Mouse (Mus musculus) midbrain, embryonic 14.5 days (tissue): ENCODE results near the gene Gabbr1. TPM values are rescaled to one million over a fixed set of nuclear protein-coding genes. Genes with fewer than 3 reads are reported as not detected.

Experiments
- ATAC-seq: fragments of 200-750 bp; cut with Nextera tagmentation; 2 replicates; pipeline ENCODE4 v1.8.0; 2017; ENCODE audit warnings: moderate number of reproducible peaks, moderate library complexity; ENCODE audit not compliant: low FRiP score, low TSS enrichment
- DNase-seq: peaks from one replicate; pipeline ENCODE4 v3.0.0-alpha.2; 2015
- H3K27ac ChIP-seq: fragments of 300-500 bp; sonication (generic); replicated peaks from 2 replicates; pipeline ENCODE4 v1.5.1; 2014; ENCODE audit warnings: mild to moderate bottlenecking, low read depth, low read length, moderate library complexity
- H3K27me3 ChIP-seq: fragments of 300-500 bp; sonication (generic); 2 replicates; pipeline ENCODE4 v1.6.1; 2014; ENCODE audit warnings: low read length, control low read depth, mixed read lengths; ENCODE audit not compliant: control insufficient read depth, insufficient read depth
- H3K36me3 ChIP-seq: fragments of 300-500 bp; sonication (generic); 2 replicates; pipeline ENCODE4 v1.6.1; 2014; ENCODE audit warnings: low read length, control low read depth; ENCODE audit not compliant: control insufficient read depth, insufficient read depth
- H3K4me1 ChIP-seq: fragments of 300-500 bp; sonication (generic); 2 replicates; pipeline ENCODE4 v1.6.1; 2014; ENCODE audit warnings: mild to moderate bottlenecking, antibody characterized with exemption, low read length, control low read depth; ENCODE audit not compliant: control insufficient read depth, insufficient read depth
- H3K4me2 ChIP-seq: fragments of 300-500 bp; sonication (generic); 2 replicates; pipeline ENCODE4 v1.6.1; 2014; ENCODE audit warnings: mild to moderate bottlenecking, low read length, moderate library complexity
- H3K4me3 ChIP-seq: fragments of 300-500 bp; sonication (generic); replicated peaks from 2 replicates; pipeline ENCODE4 v1.5.1; 2014; ENCODE audit warnings: low read depth, low read length
- H3K9ac ChIP-seq: fragments of 300-500 bp; sonication (generic); replicated peaks from 2 replicates; pipeline ENCODE4 v1.6.1; 2014; ENCODE audit warnings: mild to moderate bottlenecking, low read length, moderate library complexity
- H3K9me3 ChIP-seq: fragments of 300-500 bp; sonication (generic); 2 replicates; pipeline ENCODE4 v1.6.1; 2016; ENCODE audit warnings: low read length, control low read depth, mixed read lengths; ENCODE audit not compliant: control insufficient read depth
- WGBS: fragments of 180-500 bp; shearing (Covaris S2); extraction: QIAGEN DNeasy Blood & Tissue Kit; methylation state at CpG from one replicate; pipeline ENCODE4 v1.1.7; 2014; 5-methylcytosine and 5-hydroxymethylcytosine counted together
- polyA plus RNA-seq: library from polyadenylated mRNA; unstranded; fragments of >200 nt; fragmentation: Nextera tagmentation; extraction: Ambion mirVana; gene quantifications from 2 replicates; pipeline ENCODE4 v1.2.1, GENCODE M21; 2014

Gabbr1 gene
- polyA plus RNA-seq, 1 experiment from 2014 or later = 103 TPM

- ATAC-seq (no peak), DNase-seq (no peak)
- H3K27ac ChIP-seq = no peak overlapping the region
- H3K9ac ChIP-seq = no peak overlapping the region
- H3K27me3 ChIP-seq = no peaks in the 10 kb centered on the region
- no peak overlapping the region for H3K4me2 ChIP-seq
- no peak overlapping the region for H3K4me3 ChIP-seq
- 72% methylated on average over 5 of the region's 5 CpGs for WGBS
- H3K9me3 ChIP-seq = no peaks in the 10 kb centered on the region
- no peaks in the 10 kb centered on the region for H3K4me1 ChIP-seq
- no peaks in the 10 kb centered on the region for H3K36me3 ChIP-seq
These were observed 47.5 kb downstream of the Gabbr1 start for GRCm38 (mm10) chr17:37093289-37093688.

- no peaks in the 10 kb centered on the region for H3K9me3 ChIP-seq
- 89% methylated on average over 1 of the region's 1 CpGs for WGBS
- no peaks in the 10 kb centered on the region for H3K4me1 ChIP-seq
- H3K9ac ChIP-seq = no peak within 1 kb of the TSS
- no peaks in the 10 kb centered on the region for H3K36me3 ChIP-seq
- H3K27ac ChIP-seq = no peak within 1 kb of the TSS
- DNase-seq (no peak), ATAC-seq (no peak)
- no peak within 1 kb of the TSS for H3K4me2 ChIP-seq
- no peak within 1 kb of the TSS for H3K4me3 ChIP-seq
- H3K27me3 ChIP-seq = no peaks in the 10 kb centered on the region
These were observed 52.4 kb downstream of the Gabbr1 start, which contains the start of gene Olfr91 for GRCm38 (mm10) chr17:37098178-37098577. TSS of gene Olfr91 (minus strand) at chr17:37098278.

- H3K4me2 ChIP-seq = no peak within 1 kb of the TSS
- no peaks in the 10 kb centered on the region for H3K4me1 ChIP-seq
- no peaks in the 10 kb centered on the region for H3K27me3 ChIP-seq
- H3K9me3 ChIP-seq = no peaks in the 10 kb centered on the region
- 88% methylated on average over 2 of the region's 2 CpGs for WGBS
- no peak within 1 kb of the TSS for H3K4me3 ChIP-seq
- H3K27ac ChIP-seq = no peak within 1 kb of the TSS
- ATAC-seq = no peak
- H3K9ac ChIP-seq = no peak within 1 kb of the TSS
- DNase-seq = no peak
- H3K36me3 ChIP-seq = no peaks in the 10 kb centered on the region
These were observed 74.2 kb downstream of the Gabbr1 start, which contains the start of gene Olfr92 for GRCm38 (mm10) chr17:37119988-37120387. TSS of gene Olfr92 (minus strand) at chr17:37120088.

Other genes with a start within 250 kb of the Gabbr1 start
- not detected in 2 replicates for gene H2-M10.6, start 233.8 kb upstream of the Gabbr1 start, polyA plus RNA-seq
- gene Trim26, start 208.8 kb upstream of the Gabbr1 start, polyA plus RNA-seq = 31.0 and 36.5 TPM in 2 replicates
- gene Trim15, start 178.8 kb upstream of the Gabbr1 start, polyA plus RNA-seq = 0.33 and 0.58 TPM in 2 replicates
- gene Trim10, start 176.4 kb upstream of the Gabbr1 start, polyA plus RNA-seq = 0.78 and 1.1 TPM in 2 replicates
- not detected in 2 replicates for gene Trim40, start 155.8 kb upstream of the Gabbr1 start, polyA plus RNA-seq
- not detected in 2 replicates for gene Trim31, start 147.8 kb upstream of the Gabbr1 start, polyA plus RNA-seq
- gene Rnf39, start 103.0 kb upstream of the Gabbr1 start, polyA plus RNA-seq = 1.1 and 1.7 TPM in 2 replicates
- gene Ppp1r11, start 94.2 kb upstream of the Gabbr1 start, polyA plus RNA-seq = 176 and 215 TPM in 2 replicates
- 64.7 and 69.4 TPM in 2 replicates for gene Znrd1, start 87.4 kb upstream of the Gabbr1 start, polyA plus RNA-seq
- 2.9 and 6.1 TPM in 2 replicates for gene Znrd1as, start 87.4 kb upstream of the Gabbr1 start, polyA plus RNA-seq
- 0.32 and 0.76 TPM in 2 replicates for gene 2410137M14Rik, start 64.7 kb upstream of the Gabbr1 start, polyA plus RNA-seq
- gene H2-M5, start 56.4 kb upstream of the Gabbr1 start, polyA plus RNA-seq = 1.8 and 2.0 TPM in 2 replicates
- gene Zfp57, start 44.8 kb upstream of the Gabbr1 start, polyA plus RNA-seq = 283 and 301 TPM in 2 replicates
- 1.9 and 2.2 TPM in 2 replicates for gene Mog, start 22.6 kb upstream of the Gabbr1 start, polyA plus RNA-seq
- gene Olfr90, start 42.5 kb downstream of the Gabbr1 start, polyA plus RNA-seq = not detected in 2 replicates
- gene Olfr91, start 52.3 kb downstream of the Gabbr1 start, polyA plus RNA-seq = not detected in 2 replicates
- gene Olfr92, start 74.1 kb downstream of the Gabbr1 start, polyA plus RNA-seq = not detected in 2 replicates
- not detected in 2 replicates for gene Olfr93, start 115.5 kb downstream of the Gabbr1 start, polyA plus RNA-seq
- not detected in 2 replicates for gene Ubd, start 147.9 kb downstream of the Gabbr1 start, polyA plus RNA-seq
- gene Olfr94, start 155.0 kb downstream of the Gabbr1 start, polyA plus RNA-seq = not detected in 2 replicates
- not detected in 2 replicates for gene Olfr95, start 167.2 kb downstream of the Gabbr1 start, polyA plus RNA-seq
- not detected in 2 replicates for gene Olfr96, start 174.2 kb downstream of the Gabbr1 start, polyA plus RNA-seq
- gene Olfr97, start 191.4 kb downstream of the Gabbr1 start, polyA plus RNA-seq = not detected in 2 replicates
- gene Olfr98, start 217.8 kb downstream of the Gabbr1 start, polyA plus RNA-seq = not detected in 2 replicates
- 0.80 and 1.1 TPM in 2 replicates for gene H2-M3, start 224.3 kb downstream of the Gabbr1 start, polyA plus RNA-seq
- gene Olfr99, start 237.5 kb downstream of the Gabbr1 start, polyA plus RNA-seq = not detected in 2 replicates